Mouse (Mus musculus): Measurements from ENCODE around the gene Pkp4. TPM values are rescaled to one million over a fixed set of nuclear protein-coding genes. Genes with fewer than 3 reads are reported as not detected.

The Pkp4 gene
- 25.0 and 25.1 TPM in 2 replicates for polyA plus RNA-seq (2016; fragmentation: Nextera tagmentation; extraction: Ambion mirVana)

DNA sequence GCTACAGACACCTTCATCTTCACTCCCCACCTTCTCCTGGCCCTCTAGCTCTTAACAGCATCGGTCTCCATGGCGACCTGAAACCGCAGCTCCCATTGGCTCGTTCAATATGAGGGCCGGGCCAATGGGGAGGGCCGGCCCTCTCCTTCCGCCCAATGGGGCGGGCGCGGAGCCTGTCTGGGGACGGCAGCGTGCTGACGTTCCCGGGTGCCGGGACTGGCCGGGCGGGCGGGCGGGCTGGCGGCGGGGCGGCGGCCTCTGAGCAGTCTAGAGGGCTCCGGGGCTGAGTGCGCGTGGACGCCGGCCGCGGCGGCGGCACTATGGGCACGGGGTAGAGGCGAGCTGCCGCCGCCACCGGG is at the start of gene Pkp4, which contains the start of gene Ccdc148:
Gene Pkp4, plus strand, starts transcription at position 246 of the 359 bp plus-strand sequence.
Gene Ccdc148, minus strand, starts transcription at position 79 of the 359 bp plus-strand sequence.
- Histone ChIP-seq H3K4me3 (peak within 1 kb of the TSS; percentile 94), H3K9ac (peak within 1 kb of the TSS; percentile 82), H3K27me3 (no peaks in the 10 kb centered on the region), H3K27ac (peak within 1 kb of the TSS; percentile 86), H3K9me3 (no peaks in the 10 kb centered on the region), H3K4me1 (peaks cover 9% of the 10 kb centered on the region; the same call in 1 of the 2 replicates), H3K4me2 (replicated peaks) (peak within 1 kb of the TSS; percentile 82), H3K36me3 (no peaks in the 10 kb centered on the region)
- 0% methylated on average over 27 of the region's 37 CpGs for WGBS
- peak; percentile 98 for ATAC-seq (ENCODE audit: insufficient number of reproducible peaks, insufficient read depth, low FRiP score, low TSS enrichment)

DNA sequence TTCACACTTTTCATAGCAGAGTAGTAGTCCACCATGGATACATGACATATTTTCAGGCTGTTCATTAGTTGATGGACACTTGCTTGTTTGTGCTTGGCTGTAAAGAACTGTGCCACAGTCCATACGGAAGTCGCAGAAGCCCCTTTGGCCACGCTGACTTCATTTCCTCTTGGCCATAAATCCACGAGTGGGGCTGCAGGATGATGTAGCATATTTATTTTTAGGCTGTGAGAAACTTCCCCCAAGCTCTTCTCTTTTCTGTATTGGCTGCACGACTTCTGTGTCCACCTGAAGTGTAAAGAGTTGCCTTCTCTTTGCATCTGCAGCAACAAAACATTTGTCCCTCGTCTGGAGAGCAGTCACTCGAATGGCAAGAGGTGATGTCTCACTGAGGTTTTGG is 31.6 kb upstream of the Pkp4 start:
- Histone ChIP-seq H3K4me2 (replicated peaks) (no peak overlapping the region), H3K27ac (no peak overlapping the region), H3K4me1 (no peaks in the 10 kb centered on the region), H3K9ac (no peak overlapping the region), H3K4me3 (no peak overlapping the region), H3K9me3 (no peaks in the 10 kb centered on the region), H3K27me3 (no peaks in the 10 kb centered on the region), H3K36me3 (no peaks in the 10 kb centered on the region)
- WGBS, result 80% methylated on average over 7 of the region's 7 CpGs
- no peak for ATAC-seq (ENCODE audit: insufficient number of reproducible peaks, insufficient read depth, low FRiP score, low TSS enrichment)

DNA sequence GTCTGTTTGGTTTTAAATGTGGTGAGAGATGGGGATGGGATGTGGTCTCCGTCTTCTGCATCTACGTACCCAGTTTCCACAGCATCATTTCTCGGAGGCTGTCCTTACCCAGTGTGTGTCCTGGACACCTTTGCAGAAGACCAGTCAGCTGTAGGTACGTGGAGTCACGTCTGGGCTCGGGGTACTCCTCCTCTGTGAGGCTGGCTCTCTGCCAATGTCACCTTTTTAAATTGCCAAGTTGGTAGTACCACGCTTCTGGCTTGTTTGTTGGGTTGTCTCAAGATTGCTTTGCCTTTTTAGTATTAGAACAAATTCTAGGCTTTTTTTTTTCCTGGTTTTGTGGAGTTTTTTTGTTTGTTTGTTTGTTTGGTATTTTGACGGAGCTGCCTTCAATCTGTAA is 30.8 kb upstream of the Pkp4 start:
- no peak overlapping the region for H3K4me2 ChIP-seq (replicated peaks)
- ATAC-seq (ENCODE audit: insufficient number of reproducible peaks, insufficient read depth, low FRiP score, low TSS enrichment), result no peak
- no peak overlapping the region for H3K4me3 ChIP-seq
- H3K27ac ChIP-seq, result no peak overlapping the region
- 90% methylated on average over 8 of the region's 8 CpGs for WGBS
- no peaks in the 10 kb centered on the region for H3K36me3 ChIP-seq
- H3K4me1 ChIP-seq, result no peaks in the 10 kb centered on the region
- H3K27me3 ChIP-seq, result no peaks in the 10 kb centered on the region
- no peak overlapping the region for H3K9ac ChIP-seq
- H3K9me3 ChIP-seq, result no peaks in the 10 kb centered on the region

DNA sequence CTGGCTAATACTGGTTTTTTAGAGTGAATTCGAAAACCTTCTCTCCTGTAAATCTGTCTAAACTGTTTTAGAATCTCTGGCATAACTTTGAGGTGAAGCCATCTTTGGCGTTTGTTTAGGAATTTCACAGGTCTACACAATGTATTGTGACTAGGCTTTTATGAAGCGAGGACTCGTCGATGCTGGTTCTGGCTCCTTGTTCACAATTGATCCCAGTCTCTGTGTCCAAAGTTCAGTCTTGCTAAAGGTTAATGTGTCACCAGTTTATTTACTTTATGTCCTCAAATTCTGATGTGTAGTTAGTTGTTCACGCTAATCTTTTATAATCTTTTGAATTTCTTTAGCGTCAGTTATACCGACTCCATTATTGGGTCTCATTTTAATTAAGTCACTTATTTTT is 29.6 kb upstream of the Pkp4 start:
- Histone ChIP-seq H3K27me3 (no peaks in the 10 kb centered on the region), H3K27ac (no peak overlapping the region), H3K4me1 (no peaks in the 10 kb centered on the region), H3K9me3 (no peaks in the 10 kb centered on the region), H3K4me3 (no peak overlapping the region), H3K4me2 (replicated peaks) (no peak overlapping the region), H3K9ac (no peak overlapping the region), H3K36me3 (no peaks in the 10 kb centered on the region)
- no peak for ATAC-seq (ENCODE audit: insufficient number of reproducible peaks, insufficient read depth, low FRiP score, low TSS enrichment)
- 92% methylated on average over 8 of the region's 8 CpGs for WGBS

DNA sequence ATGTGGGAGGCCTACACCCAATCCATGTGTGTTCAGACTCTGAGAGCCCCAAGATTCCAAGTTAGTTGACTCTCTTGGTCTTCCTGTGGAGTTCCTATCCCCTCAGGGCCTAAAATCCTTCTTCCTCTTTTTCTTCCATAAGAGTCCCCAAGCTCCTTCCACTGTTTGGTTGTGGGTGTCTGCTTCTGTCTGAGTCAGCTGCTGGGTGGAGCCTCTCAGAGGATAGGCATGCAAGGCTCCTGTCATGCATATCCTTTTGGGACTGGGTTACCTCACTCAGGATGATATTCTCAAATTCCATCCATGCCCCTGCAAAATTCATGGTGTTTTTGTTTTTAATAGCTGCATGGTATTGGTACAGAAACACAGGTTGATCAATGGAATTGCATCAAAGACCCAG is 5.2 kb upstream of the Pkp4 start:
- ATAC-seq (ENCODE audit: insufficient number of reproducible peaks, insufficient read depth, low FRiP score, low TSS enrichment), result no peak
- Histone ChIP-seq H3K4me3 (no peak overlapping the region), H3K27ac (no peak overlapping the region), H3K9ac (no peak overlapping the region), H3K36me3 (no peaks in the 10 kb centered on the region), H3K4me2 (replicated peaks) (no peak overlapping the region), H3K27me3 (no peaks in the 10 kb centered on the region), H3K4me1 (peaks cover 3% of the 10 kb centered on the region; the same call in 1 of the 2 replicates), H3K9me3 (no peaks in the 10 kb centered on the region)

DNA sequence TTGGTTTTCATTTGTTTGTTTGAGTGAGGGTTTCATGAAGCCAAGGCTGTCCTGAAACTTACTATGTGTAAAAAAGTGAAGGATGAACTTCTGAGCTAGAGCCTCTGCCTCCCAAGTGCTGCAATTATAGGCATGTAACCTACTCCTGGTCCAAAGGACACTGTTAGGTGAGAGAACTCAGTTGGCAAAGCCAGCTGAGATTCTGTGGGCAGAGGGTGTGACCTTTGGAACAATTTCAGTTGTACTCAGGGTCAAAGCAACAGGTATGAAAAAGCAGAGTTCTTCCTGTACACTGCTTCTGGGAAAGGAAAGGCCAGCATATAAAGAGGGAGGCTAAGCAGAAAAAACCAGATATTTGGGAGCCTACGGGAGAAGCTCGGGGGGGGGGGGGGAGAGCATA is 2.5 kb upstream of the Pkp4 start:
- no peaks in the 10 kb centered on the region for H3K36me3 ChIP-seq
- no peak overlapping the region for H3K4me2 ChIP-seq (replicated peaks)
- no peaks in the 10 kb centered on the region for H3K9me3 ChIP-seq
- no peak overlapping the region for H3K9ac ChIP-seq
- no peaks in the 10 kb centered on the region for H3K27me3 ChIP-seq
- ATAC-seq (ENCODE audit: insufficient number of reproducible peaks, insufficient read depth, low FRiP score, low TSS enrichment), result no peak
- H3K27ac ChIP-seq, result no peak overlapping the region
- H3K4me1 ChIP-seq, result peaks cover 7% of the 10 kb centered on the region; the same call in 1 of the 2 replicates
- 51% methylated on average over 2 of the region's 2 CpGs for WGBS
- no peak overlapping the region for H3K4me3 ChIP-seq

DNA sequence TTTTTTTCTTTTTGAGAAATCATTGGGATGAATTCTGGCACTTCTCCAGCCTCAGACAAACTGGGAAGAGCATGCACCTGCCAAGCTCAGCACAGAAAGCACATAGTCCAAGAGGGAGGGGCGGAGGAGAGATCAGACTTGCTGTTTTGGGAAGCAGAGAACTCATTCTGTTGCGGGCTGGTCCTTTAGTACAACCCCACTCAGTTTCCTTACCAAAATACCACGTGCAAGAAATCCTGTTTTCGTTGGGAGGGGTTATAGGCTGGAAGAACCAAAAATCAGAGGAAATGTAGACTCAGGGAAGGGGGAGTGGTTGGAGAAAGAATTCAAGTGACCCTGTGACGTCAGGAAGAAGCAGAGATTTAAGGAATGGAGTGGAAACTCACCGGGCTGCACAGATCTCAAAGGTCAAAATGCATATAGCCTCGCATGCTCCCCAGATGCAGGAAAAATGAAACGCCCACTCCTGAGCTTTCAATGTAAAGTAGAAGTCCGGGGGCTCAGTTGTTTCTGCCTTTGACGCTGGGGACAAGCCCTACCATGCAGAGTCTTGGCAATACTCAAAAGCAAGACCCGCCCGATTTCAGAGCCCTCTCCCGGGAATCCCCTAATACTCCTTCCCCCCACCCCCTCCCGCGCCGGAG is 567 bp upstream of the Pkp4 start:
- Histone ChIP-seq H3K36me3 (no peaks in the 10 kb centered on the region), H3K4me3 (peak overlapping the region; percentile 94), H3K9ac (0 out of 2 replicates have a peak overlapping the region, but pooled peaks have one; percentile 15), H3K27me3 (no peaks in the 10 kb centered on the region), H3K9me3 (no peaks in the 10 kb centered on the region), H3K4me2 (replicated peaks) (peak overlapping the region; percentile 82), H3K4me1 (peaks cover 9% of the 10 kb centered on the region; the same call in 1 of the 2 replicates), H3K27ac (no peak overlapping the region)
- under 1% methylated on average over 16 of the region's 16 CpGs for WGBS
- ATAC-seq (ENCODE audit: insufficient number of reproducible peaks, insufficient read depth, low FRiP score, low TSS enrichment), result peak; percentile 59

DNA sequence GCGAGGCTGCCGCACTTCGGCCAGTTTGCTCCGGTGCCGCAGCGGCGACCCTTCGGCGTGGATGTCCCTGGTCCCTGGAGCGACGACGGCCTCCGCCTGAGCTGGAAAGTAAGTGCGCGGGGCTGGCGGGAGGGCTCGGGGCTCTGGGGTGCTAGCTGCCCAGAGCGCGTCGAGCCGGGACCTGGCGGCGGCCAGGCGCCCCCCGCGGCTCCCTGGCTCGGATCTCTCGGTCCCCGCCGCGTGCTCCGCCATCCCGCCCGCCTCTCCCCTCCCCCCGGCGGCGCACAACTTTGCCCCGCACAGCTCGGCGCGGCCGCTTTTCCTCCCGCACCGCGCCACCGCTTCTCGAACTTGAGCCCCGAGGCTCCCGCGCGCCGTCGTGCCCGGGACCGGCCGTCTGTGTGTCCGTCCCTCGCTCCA is 381 bp downstream of the Pkp4 start:
- Histone ChIP-seq H3K4me3 (peak overlapping the region; percentile 94), H3K4me2 (replicated peaks) (peak overlapping the region; percentile 82), H3K4me1 (peaks cover 9% of the 10 kb centered on the region; the same call in 1 of the 2 replicates), H3K36me3 (no peaks in the 10 kb centered on the region), H3K27ac (peak overlapping the region; percentile 86), H3K9me3 (no peaks in the 10 kb centered on the region), H3K27me3 (no peaks in the 10 kb centered on the region), H3K9ac (peak overlapping the region; percentile 82)
- ATAC-seq (ENCODE audit: insufficient number of reproducible peaks, insufficient read depth, low FRiP score, low TSS enrichment), result peak; percentile 66
- WGBS, result 1% methylated on average over 41 of the region's 58 CpGs

DNA sequence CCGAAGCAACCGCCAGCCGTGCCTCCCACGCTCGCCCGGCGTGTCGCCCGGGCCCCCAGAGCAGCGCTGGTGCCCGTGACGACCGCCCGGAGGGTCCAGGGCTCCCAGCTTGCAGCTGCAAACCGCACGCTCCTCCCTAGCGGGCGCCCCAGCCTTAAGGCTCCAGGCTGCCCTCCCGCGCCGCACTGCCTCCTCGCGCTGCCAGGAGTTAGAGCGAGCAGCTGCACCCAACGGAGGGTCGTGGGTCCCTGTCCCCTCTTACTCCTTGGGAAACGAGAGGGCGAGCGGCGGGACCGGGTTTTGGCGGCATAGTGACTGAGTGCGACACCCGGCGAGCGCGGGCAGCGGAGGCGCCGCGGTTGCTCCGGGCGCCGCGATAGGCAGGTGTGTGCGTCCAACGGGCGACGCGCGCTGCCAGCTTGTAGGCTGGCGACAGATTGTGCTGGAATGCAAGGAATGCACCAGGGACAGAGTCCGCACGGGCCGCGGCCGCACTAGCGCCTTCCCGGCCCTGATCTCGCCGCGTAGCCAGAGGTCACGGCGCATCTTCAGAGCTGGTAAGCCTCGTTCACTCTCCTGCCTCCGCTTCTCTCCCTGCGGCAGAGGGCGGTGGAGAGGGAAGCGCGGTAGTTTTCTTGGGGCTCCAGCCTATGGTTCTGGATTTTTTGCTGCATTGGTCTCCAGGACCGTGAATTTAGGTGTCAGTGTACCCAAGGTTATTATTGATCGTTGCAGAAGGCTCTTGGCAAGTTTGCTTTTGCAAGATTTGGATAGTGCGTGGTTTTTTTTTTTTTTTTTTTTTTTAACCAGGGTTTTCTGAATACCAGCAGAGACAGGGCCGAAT is 1.0 kb downstream of the Pkp4 start:
- peaks cover 9% of the 10 kb centered on the region; the same call in 1 of the 2 replicates for H3K4me1 ChIP-seq
- H3K27me3 ChIP-seq, result no peaks in the 10 kb centered on the region
- H3K27ac ChIP-seq, result peak overlapping the region; percentile 86
- H3K4me2 ChIP-seq (replicated peaks), result peak overlapping the region; percentile 82
- no peaks in the 10 kb centered on the region for H3K9me3 ChIP-seq
- under 1% methylated on average over 73 of the region's 74 CpGs for WGBS
- H3K9ac ChIP-seq, result peak overlapping the region; percentile 82
- no peaks in the 10 kb centered on the region for H3K36me3 ChIP-seq
- ATAC-seq (ENCODE audit: insufficient number of reproducible peaks, insufficient read depth, low FRiP score, low TSS enrichment), result peak; percentile 37; the same call in 1 of the 2 replicates
- peak overlapping the region; percentile 94 for H3K4me3 ChIP-seq

DNA sequence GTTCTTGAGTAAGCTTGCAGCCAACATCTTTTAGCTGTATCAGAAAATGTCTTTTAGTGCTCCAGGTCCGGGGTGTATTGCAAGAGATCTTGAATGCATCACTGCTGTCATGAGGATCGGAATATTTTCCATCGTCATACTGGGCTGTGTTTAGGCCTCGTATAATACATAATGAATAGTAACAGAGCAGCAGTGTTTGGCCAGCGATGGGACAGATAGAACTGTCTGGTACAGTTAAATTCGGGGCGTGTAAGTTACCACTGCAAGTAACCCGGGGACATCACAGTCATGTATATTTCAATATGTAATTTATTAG is 1.6 kb downstream of the Pkp4 start:
- Histone ChIP-seq H3K9me3 (no peaks in the 10 kb centered on the region), H3K4me2 (replicated peaks) (peak overlapping the region; percentile 82), H3K9ac (peak overlapping the region; percentile 33; the same call in 1 of the 2 replicates), H3K36me3 (no peaks in the 10 kb centered on the region), H3K27ac (no peak overlapping the region), H3K27me3 (no peaks in the 10 kb centered on the region), H3K4me1 (peaks cover 9% of the 10 kb centered on the region; the same call in 1 of the 2 replicates), H3K4me3 (peak overlapping the region; percentile 94)
- no peak for ATAC-seq (ENCODE audit: insufficient number of reproducible peaks, insufficient read depth, low FRiP score, low TSS enrichment)
- WGBS, result 40% methylated on average over 8 of the region's 8 CpGs

DNA sequence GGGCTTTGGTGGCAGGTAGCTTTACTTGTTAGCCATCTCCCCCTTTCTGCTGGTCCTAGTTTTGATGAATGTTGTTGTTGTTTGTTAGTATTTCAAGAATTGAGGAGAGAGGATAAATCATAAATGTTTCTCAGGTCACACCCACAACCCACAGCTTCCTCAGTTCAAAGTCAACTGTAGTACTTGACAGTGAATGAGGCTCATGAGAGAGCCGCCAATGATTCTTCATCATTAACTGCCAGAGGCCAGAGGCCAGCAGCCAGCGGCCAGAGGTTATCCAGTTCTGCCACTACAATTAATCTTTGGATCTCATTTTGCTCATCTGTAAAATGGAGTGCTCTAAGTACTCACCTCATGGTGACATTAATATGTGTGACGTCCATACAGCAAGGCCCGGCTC is 6.3 kb downstream of the Pkp4 start:
- Histone ChIP-seq H3K36me3 (no peaks in the 10 kb centered on the region), H3K9ac (no peak overlapping the region), H3K9me3 (no peaks in the 10 kb centered on the region), H3K27ac (no peak overlapping the region), H3K4me1 (peaks cover 9% of the 10 kb centered on the region; the same call in 1 of the 2 replicates), H3K4me3 (no peak overlapping the region), H3K4me2 (replicated peaks) (no peak overlapping the region), H3K27me3 (no peaks in the 10 kb centered on the region)
- no peak for ATAC-seq (ENCODE audit: insufficient number of reproducible peaks, insufficient read depth, low FRiP score, low TSS enrichment)
- 84% methylated on average over 4 of the region's 4 CpGs for WGBS

DNA sequence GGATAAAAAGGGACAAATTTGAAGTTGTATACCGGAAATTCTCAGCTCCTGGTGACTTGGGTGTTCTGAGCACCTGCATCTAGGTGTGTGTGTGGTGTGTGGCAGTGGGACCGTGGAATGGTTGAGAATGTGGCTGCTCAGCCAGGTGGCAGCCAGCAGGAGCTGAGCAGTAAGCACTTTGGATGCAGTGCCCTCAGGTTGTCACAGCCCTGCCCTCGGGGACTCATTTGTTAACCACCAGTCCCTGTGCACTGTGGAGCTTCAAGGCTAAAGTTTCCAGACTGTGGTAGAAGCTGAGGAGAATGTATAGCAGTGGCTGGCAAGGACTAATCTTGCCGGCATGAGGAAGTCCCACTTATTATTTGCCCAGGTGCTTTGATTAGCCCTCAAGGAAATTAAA is 7.2 kb downstream of the Pkp4 start:
- Histone ChIP-seq H3K36me3 (no peaks in the 10 kb centered on the region), H3K4me2 (replicated peaks) (no peak overlapping the region), H3K4me3 (no peak overlapping the region), H3K9me3 (no peaks in the 10 kb centered on the region), H3K9ac (no peak overlapping the region), H3K27me3 (no peaks in the 10 kb centered on the region), H3K27ac (no peak overlapping the region), H3K4me1 (peaks cover 10% of the 10 kb centered on the region; the same call in 1 of the 2 replicates)
- ATAC-seq (ENCODE audit: insufficient number of reproducible peaks, insufficient read depth, low FRiP score, low TSS enrichment), result no peak
- 78% methylated on average over 4 of the region's 4 CpGs for WGBS

Data from embryonic facial prominence, embryonic 12.5 days (tissue).